Mouse (Mus musculus): ENCODE measurements around the gene Aldh16a1. TPM values are rescaled to one million over a fixed set of nuclear protein-coding genes. Genes with fewer than 3 reads are reported as not detected.
"Not testable (repeated sequence)": the region's sequence is repeated elsewhere in the genome, so short reads cannot be mapped to it uniquely, and the experiment has no call there.

The Aldh16a1 gene
- polyA plus RNA-seq, 1 experiment = 36.9 TPM

- TF ChIP-seq CTCF (IDR thresholded peaks at IDR 0.05; ENCODE audit: low read depth, low read length) (no peak), EP300 (IDR thresholded peaks at IDR 0.05; ENCODE audit: insufficient read depth, low read depth, low read length) (no peak), POLR2A (IDR thresholded peaks at IDR 0.05; ENCODE audit: insufficient read depth, low read length) (no peak)
- H3K4me1 ChIP-seq (ENCODE audit: control insufficient read depth, insufficient read depth, low read length) = peaks cover 2% of the 10 kb centered on the region
- H3K36me3 ChIP-seq (ENCODE audit: control insufficient read depth, insufficient read depth, low read length, poor library complexity, severe bottlenecking) = no peaks in the 10 kb centered on the region
- H3K27me3 ChIP-seq (ENCODE audit: control insufficient read depth, insufficient read depth, low read length, poor library complexity, severe bottlenecking) = no peaks in the 10 kb centered on the region
- H3K9me3 ChIP-seq (replicated peaks; ENCODE audit: control insufficient read depth, insufficient read depth, low read length, poor library complexity, severe bottlenecking) = no peaks in the 10 kb centered on the region
- H3K27ac ChIP-seq (ENCODE audit: insufficient read depth, low read length) = no peak within 1 kb of the TSS
- H3K9ac ChIP-seq (ENCODE audit: low read depth, poor library complexity, severe bottlenecking) = no peak within 1 kb of the TSS
- H3K4me3 ChIP-seq (ENCODE audit: low read depth, low read length) = no peak within 1 kb of the TSS
Measured at GRCm38 (mm10) chr7:45103652-45104180, 50.7 kb downstream of the Aldh16a1 start, which contains the start of gene Fcgrt. Gene Fcgrt (minus strand): TSS chr7:45103851.

GRCm38 (mm10) chr7:45102940-45103585 is 51.3 kb downstream of the Aldh16a1 start:
- Histone ChIP-seq H3K9me3 (replicated peaks; ENCODE audit: control insufficient read depth, insufficient read depth, low read length, poor library complexity, severe bottlenecking) (no peaks in the 10 kb centered on the region), H3K9ac (ENCODE audit: low read depth, poor library complexity, severe bottlenecking) (no peak overlapping the region), H3K27ac (ENCODE audit: insufficient read depth, low read length) (no peak overlapping the region), H3K36me3 (ENCODE audit: control insufficient read depth, insufficient read depth, low read length, poor library complexity, severe bottlenecking) (no peaks in the 10 kb centered on the region), H3K4me1 (ENCODE audit: control insufficient read depth, insufficient read depth, low read length) (peaks cover 2% of the 10 kb centered on the region), H3K4me3 (ENCODE audit: low read depth, low read length) (no peak overlapping the region), H3K27me3 (ENCODE audit: control insufficient read depth, insufficient read depth, low read length, poor library complexity, severe bottlenecking) (no peaks in the 10 kb centered on the region)
- TF ChIP-seq EP300 (IDR thresholded peaks at IDR 0.05; ENCODE audit: insufficient read depth, low read depth, low read length) = no peak
- no peak for TF ChIP-seq POLR2A (IDR thresholded peaks at IDR 0.05; ENCODE audit: insufficient read depth, low read length)

GRCm38 (mm10) chr7:45102441-45102840 is 51.9 kb downstream of the Aldh16a1 start:
- Histone ChIP-seq H3K27me3 (ENCODE audit: control insufficient read depth, insufficient read depth, low read length, poor library complexity, severe bottlenecking) (no peaks in the 10 kb centered on the region), H3K4me1 (ENCODE audit: control insufficient read depth, insufficient read depth, low read length) (peaks cover 2% of the 10 kb centered on the region), H3K36me3 (ENCODE audit: control insufficient read depth, insufficient read depth, low read length, poor library complexity, severe bottlenecking) (no peaks in the 10 kb centered on the region), H3K9ac (ENCODE audit: low read depth, poor library complexity, severe bottlenecking) (no peak overlapping the region), H3K4me3 (ENCODE audit: low read depth, low read length) (no peak overlapping the region), H3K9me3 (replicated peaks; ENCODE audit: control insufficient read depth, insufficient read depth, low read length, poor library complexity, severe bottlenecking) (no peaks in the 10 kb centered on the region), H3K27ac (ENCODE audit: insufficient read depth, low read length) (no peak overlapping the region)
- TF ChIP-seq POLR2A (IDR thresholded peaks at IDR 0.05; ENCODE audit: insufficient read depth, low read length) (no peak), CTCF (IDR thresholded peaks at IDR 0.05; ENCODE audit: low read depth, low read length) (no peak), EP300 (IDR thresholded peaks at IDR 0.05; ENCODE audit: insufficient read depth, low read depth, low read length) (no peak)

- Histone ChIP-seq H3K36me3 (ENCODE audit: control insufficient read depth, insufficient read depth, low read length, poor library complexity, severe bottlenecking) (no peaks in the 10 kb centered on the region), H3K27me3 (ENCODE audit: control insufficient read depth, insufficient read depth, low read length, poor library complexity, severe bottlenecking) (no peaks in the 10 kb centered on the region), H3K9ac (ENCODE audit: low read depth, poor library complexity, severe bottlenecking) (no peak overlapping the region), H3K4me1 (ENCODE audit: control insufficient read depth, insufficient read depth, low read length) (peaks cover 3% of the 10 kb centered on the region), H3K4me3 (ENCODE audit: low read depth, low read length) (no peak overlapping the region), H3K27ac (ENCODE audit: insufficient read depth, low read length) (no peak overlapping the region), H3K9me3 (replicated peaks; ENCODE audit: control insufficient read depth, insufficient read depth, low read length, poor library complexity, severe bottlenecking) (no peaks in the 10 kb centered on the region)
- no peak for TF ChIP-seq CTCF (IDR thresholded peaks at IDR 0.05; ENCODE audit: low read depth, low read length)
- no peak for TF ChIP-seq POLR2A (IDR thresholded peaks at IDR 0.05; ENCODE audit: insufficient read depth, low read length)
- TF ChIP-seq EP300 (IDR thresholded peaks at IDR 0.05; ENCODE audit: insufficient read depth, low read depth, low read length) = no peak
Measured at GRCm38 (mm10) chr7:45100046-45100445, 54.3 kb downstream of the Aldh16a1 start.

- Histone ChIP-seq H3K27ac (ENCODE audit: insufficient read depth, low read length) (no peak overlapping the region), H3K36me3 (ENCODE audit: control insufficient read depth, insufficient read depth, low read length, poor library complexity, severe bottlenecking) (no peaks in the 10 kb centered on the region), H3K4me3 (ENCODE audit: low read depth, low read length) (no peak overlapping the region), H3K9ac (ENCODE audit: low read depth, poor library complexity, severe bottlenecking) (no peak overlapping the region), H3K9me3 (replicated peaks; ENCODE audit: control insufficient read depth, insufficient read depth, low read length, poor library complexity, severe bottlenecking) (no peaks in the 10 kb centered on the region), H3K27me3 (ENCODE audit: control insufficient read depth, insufficient read depth, low read length, poor library complexity, severe bottlenecking) (no peaks in the 10 kb centered on the region), H3K4me1 (ENCODE audit: control insufficient read depth, insufficient read depth, low read length) (peaks cover 2% of the 10 kb centered on the region)
- TF ChIP-seq CTCF (IDR thresholded peaks at IDR 0.05; ENCODE audit: low read depth, low read length) (peak; percentile 69), EP300 (IDR thresholded peaks at IDR 0.05; ENCODE audit: insufficient read depth, low read depth, low read length) (no peak)
Measured at GRCm38 (mm10) chr7:45098541-45099240, 55.7 kb downstream of the Aldh16a1 start.

GRCm38 (mm10) chr7:45097479-45097878 is 56.9 kb downstream of the Aldh16a1 start:
- Histone ChIP-seq H3K27me3 (ENCODE audit: control insufficient read depth, insufficient read depth, low read length, poor library complexity, severe bottlenecking) (no peaks in the 10 kb centered on the region), H3K4me3 (ENCODE audit: low read depth, low read length) (no peak overlapping the region), H3K27ac (ENCODE audit: insufficient read depth, low read length) (no peak overlapping the region), H3K9ac (ENCODE audit: low read depth, poor library complexity, severe bottlenecking) (no peak overlapping the region), H3K9me3 (replicated peaks; ENCODE audit: control insufficient read depth, insufficient read depth, low read length, poor library complexity, severe bottlenecking) (no peaks in the 10 kb centered on the region), H3K4me1 (ENCODE audit: control insufficient read depth, insufficient read depth, low read length) (peaks cover 6% of the 10 kb centered on the region), H3K36me3 (ENCODE audit: control insufficient read depth, insufficient read depth, low read length, poor library complexity, severe bottlenecking) (no peaks in the 10 kb centered on the region)
- no peak for TF ChIP-seq CTCF (IDR thresholded peaks at IDR 0.05; ENCODE audit: low read depth, low read length)
- no peak for TF ChIP-seq POLR2A (IDR thresholded peaks at IDR 0.05; ENCODE audit: insufficient read depth, low read length)
- TF ChIP-seq EP300 (IDR thresholded peaks at IDR 0.05; ENCODE audit: insufficient read depth, low read depth, low read length) = no peak

GRCm38 (mm10) chr7:45095965-45096364 is 58.4 kb downstream of the Aldh16a1 start:
- not testable (repeated sequence) for H3K36me3 ChIP-seq (ENCODE audit: control insufficient read depth, insufficient read depth, low read length, poor library complexity, severe bottlenecking); H3K4me3 ChIP-seq (ENCODE audit: low read depth, low read length); H3K27me3 ChIP-seq (ENCODE audit: control insufficient read depth, insufficient read depth, low read length, poor library complexity, severe bottlenecking); H3K9ac ChIP-seq (ENCODE audit: low read depth, poor library complexity, severe bottlenecking); H3K27ac ChIP-seq (ENCODE audit: insufficient read depth, low read length); H3K9me3 ChIP-seq (replicated peaks; ENCODE audit: control insufficient read depth, insufficient read depth, low read length, poor library complexity, severe bottlenecking); H3K4me1 ChIP-seq (ENCODE audit: control insufficient read depth, insufficient read depth, low read length)
